Mouse (Mus musculus) testis, adult 2 months (tissue): ENCODE results near the gene Iqcf1.

Source experiments
- CTCF ChIP-seq: fragments of 200-500 bp; IDR thresholded peaks from 2 replicates; pipeline ENCODE4 v1.5.1; 2012; ENCODE audit warnings: low read depth, mild to moderate bottlenecking, inconsistent platforms, low read length, moderate library complexity; ENCODE audit not compliant: control insufficient read depth, insufficient read depth, insufficient replicate concordance
- POLR2A ChIP-seq: fragments of 200-500 bp; IDR thresholded peaks from 2 replicates; pipeline ENCODE4 v1.6.1; 2012; ENCODE audit warnings: low read depth, mild to moderate bottlenecking, inconsistent platforms, low read length, moderate library complexity; ENCODE audit not compliant: control insufficient read depth

DNA sequence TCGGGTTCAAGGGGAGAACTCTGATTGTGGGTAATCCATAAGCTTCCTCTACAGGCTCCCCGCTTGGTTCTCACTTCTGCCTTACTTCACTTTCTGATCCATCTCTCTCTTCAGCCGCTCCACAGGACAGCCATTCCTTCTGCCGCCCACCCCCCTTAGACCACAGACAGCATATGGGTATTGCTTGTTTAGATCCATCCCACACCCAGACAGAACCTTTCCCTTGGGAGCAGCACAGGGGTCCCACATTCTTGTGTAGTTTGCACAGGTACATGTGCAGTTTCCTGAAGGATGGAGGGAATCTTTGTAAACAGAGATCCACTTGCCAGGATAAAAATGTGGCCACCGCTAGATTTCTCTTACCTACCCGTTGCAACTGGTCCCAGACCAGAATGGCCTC lies 47.4 kb upstream of the Iqcf1 start:
- TF ChIP-seq CTCF (no peak), POLR2A (no peak)
